In genomic region chr15:79128208-79128607, GRCm38 (mm10) we compare ENCODE assay signal across 14 mouse cellular contexts. TPM values are rescaled to one million over a fixed set of nuclear protein-coding genes. Genes with fewer than 3 reads are reported as not detected.
DNase-seq lines count a peak whose midpoint lies in the region; ATAC-seq and TF ChIP-seq lines count a peak whose summit lies in the region.
"Had no signal": no experiment of that assay in that cellular context is flagged by ENCODE, and none has a peak within 500 bp of the region (broad histone marks: within the 10 kb centered on the region; RNA-seq: fewer than 3 reads in every experiment).

No protein-coding gene starts in this region.

- no peaks in the 10 kb centered on the region for H3K9me3 ChIP-seq in hindbrain, postnatal 0 days (ENCODE audit: low read length)
- peaks cover 6% of the 10 kb centered on the region; the same call in 1 of the 2 replicates for H3K9me3 ChIP-seq in hindbrain, embryonic 10.5 days
- no peaks in the 10 kb centered on the region for H3K9me3 ChIP-seq in midbrain, postnatal 0 days (ENCODE audit: low read length)
- no peaks in the 10 kb centered on the region for H3K9me3 ChIP-seq in midbrain, embryonic 13.5 days
- H3K9me3 ChIP-seq in G1E (replicated peaks): peaks cover 5% of the 10 kb centered on the region
- H3K9me3 ChIP-seq: limb, embryonic 15.5 days had no signal

- no peak overlapping the region for H3K4me3 ChIP-seq in hindbrain, postnatal 0 days (ENCODE audit: low read length)
- H3K4me3 ChIP-seq in hindbrain, embryonic 10.5 days: no peak overlapping the region
- H3K4me3 ChIP-seq in midbrain, postnatal 0 days (ENCODE audit: low read depth, low read length): no peak overlapping the region
- H3K4me3 ChIP-seq in midbrain, embryonic 13.5 days (replicated peaks): no peak overlapping the region
- no peak overlapping the region for H3K4me3 ChIP-seq in G1E (ENCODE audit: low read depth, low read length)
- H3K4me3 ChIP-seq in olfactory bulb, adult 2 months (ENCODE audit: insufficient read depth, low read depth, low read length): no peak overlapping the region
- H3K4me3 ChIP-seq: limb, embryonic 15.5 days; megakaryocyte, embryonic 14.5 days; myocyte had no signal

- TF ChIP-seq POLR2A in olfactory bulb, adult 2 months (IDR thresholded peaks at IDR 0.05; ENCODE audit: insufficient read depth, low read depth, low read length): no peak

- no peaks in the 10 kb centered on the region for H3K27me3 ChIP-seq in hindbrain, postnatal 0 days (ENCODE audit: insufficient read depth, low read length)
- no peaks in the 10 kb centered on the region for H3K27me3 ChIP-seq in hindbrain, embryonic 10.5 days (ENCODE audit: insufficient read depth, poor library complexity, severe bottlenecking)
- no peaks in the 10 kb centered on the region for H3K27me3 ChIP-seq in midbrain, postnatal 0 days (ENCODE audit: insufficient read depth, low read length)
- H3K27me3 ChIP-seq in midbrain, embryonic 13.5 days: no peaks in the 10 kb centered on the region
- H3K27me3 ChIP-seq in G1E (ENCODE audit: insufficient read depth, low read length): peaks cover 2% of the 10 kb centered on the region; the same call in 1 of the 2 replicates
- H3K27me3 ChIP-seq: limb, embryonic 15.5 days; megakaryocyte, embryonic 14.5 days had no signal

- no peak for DNase-seq in hindbrain, postnatal 0 days (ENCODE audit: low spot score)
- DNase-seq in hindbrain, embryonic 10.5 days (ENCODE audit: low spot score): no peak
- no peak for DNase-seq in midbrain, postnatal 0 days (ENCODE audit: low spot score)
- no peak for DNase-seq in G1E (ENCODE audit: low spot score)
- DNase-seq in adrenal gland, postnatal 10 days: no peak
- DNase-seq: cerebellum, postnatal 36 days; heart, postnatal 4 days; kidney, adult 8-10 months had no signal

- peak; percentile 64 for TF ChIP-seq CTCF in hindbrain, postnatal 0 days (IDR thresholded peaks at IDR 0.05; ENCODE audit: low read depth)
- TF ChIP-seq CTCF in midbrain, postnatal 0 days (IDR thresholded peaks at IDR 0.05): peak; percentile 66
- peak; percentile 44 for TF ChIP-seq CTCF in G1E (IDR thresholded peaks at IDR 0.05; ENCODE audit: low read depth, low read length)
- peak; percentile 30; the same call in 1 of the 2 replicates for TF ChIP-seq CTCF in olfactory bulb, adult 2 months (IDR thresholded peaks at IDR 0.05; ENCODE audit: insufficient read depth, low read depth, low read length)

- H3K36me3 ChIP-seq in hindbrain, postnatal 0 days (ENCODE audit: insufficient read depth, low read length): peaks cover 48% of the 10 kb centered on the region
- peaks cover 95% of the 10 kb centered on the region for H3K36me3 ChIP-seq in hindbrain, embryonic 10.5 days
- H3K36me3 ChIP-seq in midbrain, postnatal 0 days (ENCODE audit: insufficient read depth, low read length): peaks cover 80% of the 10 kb centered on the region
- H3K36me3 ChIP-seq in midbrain, embryonic 13.5 days: peaks cover 92% of the 10 kb centered on the region
- peaks cover 92% of the 10 kb centered on the region for H3K36me3 ChIP-seq in G1E (replicated peaks)

- 96% methylated on average over 5 of the region's 5 CpGs for WGBS in hindbrain, postnatal 0 days
- WGBS in hindbrain, embryonic 10.5 days: 93% methylated on average over 5 of the region's 5 CpGs
- 96% methylated on average over 5 of the region's 5 CpGs for WGBS in midbrain, postnatal 0 days
- WGBS in midbrain, embryonic 13.5 days: 94% methylated on average over 5 of the region's 5 CpGs
- WGBS in olfactory bulb, adult 2 months: 96% methylated on average over 5 of the region's 5 CpGs

- no peak for ATAC-seq in hindbrain, postnatal 0 days
- ATAC-seq in midbrain, postnatal 0 days (ENCODE audit: low FRiP score): no peak
- no peak for ATAC-seq in midbrain, embryonic 13.5 days
- no peak for ATAC-seq in G1E (ENCODE audit: extremely low read depth, insufficient number of reproducible peaks, low FRiP score, poor library complexity, severe bottlenecking)
- ATAC-seq in monocyte, adult 5-6 weeks (replicated peaks; ENCODE audit: insufficient number of reproducible peaks, low FRiP score, low TSS enrichment, poor library complexity, severe bottlenecking): no peak

- no peak overlapping the region for H3K4me2 ChIP-seq in hindbrain, postnatal 0 days (ENCODE audit: low read depth, low read length)
- no peak overlapping the region for H3K4me2 ChIP-seq in midbrain, postnatal 0 days (ENCODE audit: low read depth, low read length, poor library complexity, severe bottlenecking)
- no peak overlapping the region for H3K4me2 ChIP-seq in midbrain, embryonic 13.5 days (replicated peaks)
- H3K4me2 ChIP-seq: limb, embryonic 15.5 days had no signal

- H3K27ac ChIP-seq in hindbrain, postnatal 0 days: no peak overlapping the region
- no peak overlapping the region for H3K27ac ChIP-seq in hindbrain, embryonic 10.5 days
- H3K27ac ChIP-seq in midbrain, postnatal 0 days (ENCODE audit: low read depth, low read length): no peak overlapping the region
- no peak overlapping the region for H3K27ac ChIP-seq in midbrain, embryonic 13.5 days
- no peak overlapping the region for H3K27ac ChIP-seq in olfactory bulb, adult 2 months (ENCODE audit: insufficient read depth, low read depth, low read length)
- H3K27ac ChIP-seq: limb, embryonic 15.5 days had no signal

- H3K9ac ChIP-seq in hindbrain, postnatal 0 days (replicated peaks; ENCODE audit: low read length): no peak overlapping the region
- no peak overlapping the region for H3K9ac ChIP-seq in midbrain, postnatal 0 days (replicated peaks; ENCODE audit: low read length, poor library complexity, severe bottlenecking)
- no peak overlapping the region for H3K9ac ChIP-seq in midbrain, embryonic 13.5 days (replicated peaks)
- H3K9ac ChIP-seq: limb, embryonic 15.5 days had no signal

- H3K4me1 ChIP-seq in hindbrain, postnatal 0 days (ENCODE audit: insufficient read depth, low read length): no peaks in the 10 kb centered on the region
- H3K4me1 ChIP-seq in hindbrain, embryonic 10.5 days (replicated peaks): no peaks in the 10 kb centered on the region
- no peaks in the 10 kb centered on the region for H3K4me1 ChIP-seq in midbrain, postnatal 0 days (ENCODE audit: insufficient read depth, low read length)
- no peaks in the 10 kb centered on the region for H3K4me1 ChIP-seq in midbrain, embryonic 13.5 days (replicated peaks)
- H3K4me1 ChIP-seq in G1E (ENCODE audit: insufficient read depth, low read depth, low read length): 0 out of 2 replicates have a peak, but pooled peaks cover 2% of the 10 kb centered on the region
- peaks cover 3% of the 10 kb centered on the region; the same call in 1 of the 2 replicates for H3K4me1 ChIP-seq in olfactory bulb, adult 2 months (ENCODE audit: control insufficient read depth, insufficient read depth, low read length)

RNA-seq across cellular contexts. Expression of gene Polr2f, which starts 12.6 kb away (rescaled TPM):
- total RNA-seq in hindbrain, postnatal 0 days (2014; rRNA removed): 49.9 and 50.1 TPM in 2 replicates
- 326 and 334 TPM in 2 replicates for polyA plus RNA-seq in hindbrain, postnatal 0 days (2015; fragmentation: Nextera tagmentation; extraction: Ambion mirVana)
- polyA plus RNA-seq in hindbrain, embryonic 10.5 days (2016; fragmentation: Nextera tagmentation; extraction: Ambion mirVana): 383 and 404 TPM in 2 replicates
- 59.7 and 67.5 TPM in 2 replicates for total RNA-seq in midbrain, postnatal 0 days (2014; rRNA removed)
- 341 and 344 TPM in 2 replicates for polyA plus RNA-seq in midbrain, postnatal 0 days (2015; fragmentation: Nextera tagmentation; extraction: Ambion mirVana)
- 295 and 296 TPM in 2 replicates for polyA plus RNA-seq in midbrain, embryonic 13.5 days (2015; fragmentation: Nextera tagmentation; extraction: Ambion mirVana)
- total RNA-seq in G1E (2014; fragmentation: Nextera tagmentation) (143 and 147 TPM in 2 replicates), G1E (2017) (97.0 and 109 TPM in 2 replicates)
- 210 and 266 TPM in 2 replicates for polyA plus RNA-seq in G1E (2012)
- not detected in 2 replicates for polyA plus RNA-seq in olfactory bulb, adult 2 months (2012; ENCODE audit: insufficient read depth, insufficient read length, low replicate concordance, missing spikeins)
- total RNA-seq in adrenal gland, postnatal 10 days (2021): 100 to 1,000 TPM; 145 TPM
- 26.5 to 98.4 TPM (median 53.0 TPM) in 3 replicates for total RNA-seq in monocyte, adult 5-6 weeks (2017)

RNA-seq across cellular contexts. Expression of gene 1700088E04Rik, which starts 12.8 kb away (rescaled TPM):
- 6.0 and 10.1 TPM in 2 replicates for total RNA-seq in hindbrain, postnatal 0 days (2014; rRNA removed)
- 18.0 and 21.4 TPM in 2 replicates for polyA plus RNA-seq in hindbrain, postnatal 0 days (2015; fragmentation: Nextera tagmentation; extraction: Ambion mirVana)
- polyA plus RNA-seq in hindbrain, embryonic 10.5 days (2016; fragmentation: Nextera tagmentation; extraction: Ambion mirVana): 9.8 and 16.1 TPM in 2 replicates
- 9.5 and 11.7 TPM in 2 replicates for total RNA-seq in midbrain, postnatal 0 days (2014; rRNA removed)
- 15.9 and 21.6 TPM in 2 replicates for polyA plus RNA-seq in midbrain, postnatal 0 days (2015; fragmentation: Nextera tagmentation; extraction: Ambion mirVana)
- polyA plus RNA-seq in midbrain, embryonic 13.5 days (2015; fragmentation: Nextera tagmentation; extraction: Ambion mirVana): 14.0 and 16.6 TPM in 2 replicates
- total RNA-seq in G1E (2014; fragmentation: Nextera tagmentation) (1.4 and 2.8 TPM in 2 replicates), G1E (2017) (1.6 and 2.2 TPM in 2 replicates)
- polyA plus RNA-seq in G1E (2012): 0.46 and 0.50 TPM in 2 replicates
- polyA plus RNA-seq in olfactory bulb, adult 2 months (2012; ENCODE audit: insufficient read depth, insufficient read length, low replicate concordance, missing spikeins): not detected in 2 replicates
- total RNA-seq in adrenal gland, postnatal 10 days (2021): 1 to 10 TPM; 3.5 to 3.7 TPM
- not detected in 3 replicates for total RNA-seq in monocyte, adult 5-6 weeks (2017)

RNA-seq across cellular contexts. Expression of gene Micall1, which starts 19.5 kb away (rescaled TPM):
- total RNA-seq in hindbrain, postnatal 0 days (2014; rRNA removed): 28.1 and 36.4 TPM in 2 replicates
- 8.0 and 9.5 TPM in 2 replicates for polyA plus RNA-seq in hindbrain, postnatal 0 days (2015; fragmentation: Nextera tagmentation; extraction: Ambion mirVana)
- 7.0 and 8.8 TPM in 2 replicates for polyA plus RNA-seq in hindbrain, embryonic 10.5 days (2016; fragmentation: Nextera tagmentation; extraction: Ambion mirVana)
- total RNA-seq in midbrain, postnatal 0 days (2014; rRNA removed): 33.4 and 35.5 TPM in 2 replicates
- 8.9 and 10.3 TPM in 2 replicates for polyA plus RNA-seq in midbrain, postnatal 0 days (2015; fragmentation: Nextera tagmentation; extraction: Ambion mirVana)
- 8.6 and 9.5 TPM in 2 replicates for polyA plus RNA-seq in midbrain, embryonic 13.5 days (2015; fragmentation: Nextera tagmentation; extraction: Ambion mirVana)
- total RNA-seq in G1E (2014; fragmentation: Nextera tagmentation) (10.4 and 11.5 TPM in 2 replicates), G1E (2017) (3.7 and 4.5 TPM in 2 replicates)
- 19.9 and 20.5 TPM in 2 replicates for polyA plus RNA-seq in G1E (2012)
- polyA plus RNA-seq in olfactory bulb, adult 2 months (2012; ENCODE audit: insufficient read depth, insufficient read length, low replicate concordance, missing spikeins): 70.4 TPM in 1 of 2 replicates, not detected in the other
- 10 to 100 TPM; 29.0 to 33.4 TPM for total RNA-seq in adrenal gland, postnatal 10 days (2021)
- 12.9 to 26.3 TPM (median 16.2 TPM) in 3 replicates for total RNA-seq in monocyte, adult 5-6 weeks (2017)

RNA-seq across cellular contexts. Expression of gene Sox10, which starts 36.8 kb away (rescaled TPM):
- total RNA-seq in hindbrain, postnatal 0 days (2014; rRNA removed): 36.2 and 40.3 TPM in 2 replicates
- polyA plus RNA-seq in hindbrain, postnatal 0 days (2015; fragmentation: Nextera tagmentation; extraction: Ambion mirVana): 14.2 and 15.2 TPM in 2 replicates
- polyA plus RNA-seq in hindbrain, embryonic 10.5 days (2016; fragmentation: Nextera tagmentation; extraction: Ambion mirVana): 9.2 and 28.1 TPM in 2 replicates
- 19.2 and 21.1 TPM in 2 replicates for total RNA-seq in midbrain, postnatal 0 days (2014; rRNA removed)
- polyA plus RNA-seq in midbrain, postnatal 0 days (2015; fragmentation: Nextera tagmentation; extraction: Ambion mirVana): 6.8 and 8.9 TPM in 2 replicates
- polyA plus RNA-seq in midbrain, embryonic 13.5 days (2015; fragmentation: Nextera tagmentation; extraction: Ambion mirVana): 0.58 and 0.67 TPM in 2 replicates
- not detected in 2 replicates for total RNA-seq in G1E (2014; fragmentation: Nextera tagmentation)
- total RNA-seq in G1E (2017): 0.11 TPM in 1 of 2 replicates, not detected in the other
- not detected in 2 replicates for polyA plus RNA-seq in G1E (2012)
- not detected in 2 replicates for polyA plus RNA-seq in olfactory bulb, adult 2 months (2012; ENCODE audit: insufficient read depth, insufficient read length, low replicate concordance, missing spikeins)
- total RNA-seq in adrenal gland, postnatal 10 days (2021): 1 to 10 TPM; 4.7 to 5.3 TPM
- not detected in 3 replicates for total RNA-seq in monocyte, adult 5-6 weeks (2017)
- polyA plus RNA-seq: myocyte had no signal

RNA-seq across cellular contexts. Expression of gene Eif3l, which starts 53.2 kb away (rescaled TPM):
- total RNA-seq in hindbrain, postnatal 0 days (2014; rRNA removed): 221 and 229 TPM in 2 replicates
- 163 and 164 TPM in 2 replicates for polyA plus RNA-seq in hindbrain, postnatal 0 days (2015; fragmentation: Nextera tagmentation; extraction: Ambion mirVana)
- polyA plus RNA-seq in hindbrain, embryonic 10.5 days (2016; fragmentation: Nextera tagmentation; extraction: Ambion mirVana): 238 and 262 TPM in 2 replicates
- 197 and 205 TPM in 2 replicates for total RNA-seq in midbrain, postnatal 0 days (2014; rRNA removed)
- polyA plus RNA-seq in midbrain, postnatal 0 days (2015; fragmentation: Nextera tagmentation; extraction: Ambion mirVana): 160 and 168 TPM in 2 replicates
- 180 and 186 TPM in 2 replicates for polyA plus RNA-seq in midbrain, embryonic 13.5 days (2015; fragmentation: Nextera tagmentation; extraction: Ambion mirVana)
- total RNA-seq in G1E (2014; fragmentation: Nextera tagmentation): 134 and 145 TPM in 2 replicates
- 261 and 285 TPM in 2 replicates for total RNA-seq in G1E (2017)
- 20.8 and 30.9 TPM in 2 replicates for polyA plus RNA-seq in G1E (2012)
- not detected in 2 replicates for polyA plus RNA-seq in olfactory bulb, adult 2 months (2012; ENCODE audit: insufficient read depth, insufficient read length, low replicate concordance, missing spikeins)
- 100 to 1,000 TPM; 172 to 182 TPM for total RNA-seq in adrenal gland, postnatal 10 days (2021)
- 102 to 117 TPM (median 113 TPM) in 3 replicates for total RNA-seq in monocyte, adult 5-6 weeks (2017)

Comparison
In these comparisons a context has a peak if more than half of its experiments do, and no peak if none do; other contexts are left out.
1. RNA of gene Polr2f, which starts 12.6 kb away (polyA plus RNA-seq): 383 to 404 TPM in hindbrain, embryonic 10.5 days, 341 to 344 TPM in midbrain, postnatal 0 days, 326 to 334 TPM in hindbrain, postnatal 0 days, 295 to 296 TPM in midbrain, embryonic 13.5 days and 210 to 266 TPM in G1E; not detected in olfactory bulb, adult 2 months; every median in the first group is over 100 times any median in the second.
2. Peak in every context shown above with its lines, with median percentiles within 50 percentile points of each other: CTCF ChIP-seq.